ENCODE assay signal across 28 mouse cellular contexts in genomic region chr16:38789016-38789415, GRCm38 (mm10). TPM values are rescaled to one million over a fixed set of nuclear protein-coding genes. Genes with fewer than 3 reads are reported as not detected.
DNase-seq lines count a peak whose midpoint lies in the region; ATAC-seq and TF ChIP-seq lines count a peak whose summit lies in the region.
"Had no signal": no experiment of that assay in that cellular context is flagged by ENCODE, and none has a peak within 500 bp of the region (broad histone marks: within the 10 kb centered on the region; RNA-seq: fewer than 3 reads in every experiment).

No protein-coding gene starts in this region.

- peak; percentile 88 for ATAC-seq in granulocyte monocyte progenitor cell, adult 5-6 weeks (replicated peaks; ENCODE audit: poor library complexity, severe bottlenecking)
- peak; percentile 90 for ATAC-seq in megakaryocyte progenitor cell, adult 5-6 weeks (replicated peaks; ENCODE audit: poor library complexity)
- ATAC-seq: activated CD4-positive, CD25-positive, alpha-beta regulatory T cell, adult 4 months; forebrain, embryonic 14.5 days; forebrain, embryonic 16.5 days; Patski had no signal

- peak; percentile 13 for DNase-seq in heart, adult 11 months
- no peak for DNase-seq in heart, adult 2 months
- no peak for DNase-seq in thymus, postnatal 0 days (ENCODE audit: low spot score)
- DNase-seq in spleen, adult 18-20 months, result no peak
- DNase-seq: adrenal gland, adult 8-10 months; adrenal gland, postnatal 14 days; adrenal gland, postnatal 36 days; B cell, adult 2 months; cerebellum, adult 11-12 months; cerebellum, adult 2 months; cerebellum, adult 9-10 months; cerebellum, postnatal 10 days; cerebellum, postnatal 25 days; embryo, embryonic 11 days had no signal

- no peaks in the 10 kb centered on the region for H3K36me3 ChIP-seq in heart, adult 2 months (ENCODE audit: control insufficient read depth, insufficient read depth, low read length)
- H3K36me3 ChIP-seq: embryonic facial prominence, embryonic 13.5 days; embryonic facial prominence, embryonic 15.5 days; forebrain, embryonic 10.5 days; forebrain, embryonic 12.5 days; G1E had no signal

- TF ChIP-seq EP300 in heart, adult 2 months (IDR thresholded peaks at IDR 0.05; ENCODE audit: insufficient read depth, low read depth, low read length), result no peak

- no peaks in the 10 kb centered on the region for H3K4me1 ChIP-seq in heart, adult 2 months (ENCODE audit: control insufficient read depth, insufficient read depth, low read length)
- H3K4me1 ChIP-seq: embryonic facial prominence, embryonic 13.5 days; embryonic facial prominence, embryonic 15.5 days; forebrain, embryonic 12.5 days had no signal

- TF ChIP-seq CTCF in heart, adult 2 months (IDR thresholded peaks at IDR 0.05), result no peak

- no peak for TF ChIP-seq POLR2A in heart, adult 2 months (IDR thresholded peaks at IDR 0.05; ENCODE audit: insufficient read depth, low read depth, low read length)

- WGBS in heart, adult 2 months, result 77% methylated on average over 2 of the region's 2 CpGs

- no peaks in the 10 kb centered on the region for H3K79me2 ChIP-seq in heart, adult 2 months (replicated peaks; ENCODE audit: control insufficient read depth, insufficient read depth, low read length)

- intact Hi-C loops in heart, adult 2 months (cut with DNase I), result no loop called here

- H3K27ac ChIP-seq in heart, adult 2 months, result no peak overlapping the region
- H3K27ac ChIP-seq: embryonic facial prominence, embryonic 13.5 days; embryonic facial prominence, embryonic 15.5 days; forebrain, embryonic 10.5 days; forebrain, embryonic 12.5 days had no signal

- no peaks in the 10 kb centered on the region for H3K27me3 ChIP-seq in heart, adult 2 months (ENCODE audit: control insufficient read depth, insufficient read depth, low read length)
- H3K27me3 ChIP-seq: embryonic facial prominence, embryonic 13.5 days; embryonic facial prominence, embryonic 15.5 days; forebrain, embryonic 12.5 days; Patski had no signal

- no peak overlapping the region for H3K9ac ChIP-seq in heart, adult 2 months (ENCODE audit: low read depth, low read length)
- H3K9ac ChIP-seq: embryonic facial prominence, embryonic 13.5 days; embryonic facial prominence, embryonic 15.5 days; forebrain, embryonic 12.5 days had no signal

- H3K4me3 ChIP-seq in heart, adult 2 months, result no peak overlapping the region
- H3K4me3 ChIP-seq: embryonic facial prominence, embryonic 13.5 days; embryonic facial prominence, embryonic 15.5 days; erythroblast, embryonic 14.5 days; forebrain, embryonic 10.5 days; forebrain, embryonic 12.5 days had no signal

RNA-seq across cellular contexts. Expression of gene Upk1b, which starts 11.1 kb away (rescaled TPM):
- 1 to 10 TPM; 3.2 to 3.8 TPM for total RNA-seq in heart, adult 2 months (2021)
- polyA plus RNA-seq in heart, adult 2 months (2012; rRNA removed), result 8.4 and 10.2 TPM in 2 replicates
- total RNA-seq in granulocyte monocyte progenitor cell, adult 5-6 weeks (2014; fragmentation: Nextera tagmentation), result not detected in 2 replicates
- total RNA-seq in granulocyte monocyte progenitor cell, adult 5-6 weeks (2017), result 0.39 TPM in 1 of 2 replicates, not detected in the other
- total RNA-seq in megakaryocyte progenitor cell, adult 5-6 weeks (2015), result 0.49 and 1.1 TPM in 2 replicates
- 0.14 TPM in 1 of 2 replicates, not detected in the other for total RNA-seq in megakaryocyte progenitor cell, adult 5-6 weeks (2017)
- 1.7 and 6.4 TPM in 2 replicates for polyA plus RNA-seq in thymus, postnatal 0 days (2015; fragmentation: Nextera tagmentation; extraction: Ambion mirVana)
- polyA plus RNA-seq: activated CD4-positive, CD25-positive, alpha-beta regulatory T cell, adult 4 months; erythroblast, embryonic 14.5 days; forebrain, embryonic 14.5 days; G1E; Patski had no signal

RNA-seq across cellular contexts. Expression of gene 4930435E12Rik, which starts 39.5 kb away (rescaled TPM):
- total RNA-seq in heart, adult 2 months (2021), result not detected
- polyA plus RNA-seq in heart, adult 2 months (2012; rRNA removed), result not detected in 2 replicates
- not detected in 2 replicates for total RNA-seq in granulocyte monocyte progenitor cell, adult 5-6 weeks (2014; fragmentation: Nextera tagmentation)
- total RNA-seq in granulocyte monocyte progenitor cell, adult 5-6 weeks (2017), result not detected in 2 replicates
- total RNA-seq in megakaryocyte progenitor cell, adult 5-6 weeks (2015), result not detected in 2 replicates
- not detected in 2 replicates for total RNA-seq in megakaryocyte progenitor cell, adult 5-6 weeks (2017)
- not detected in 2 replicates for polyA plus RNA-seq in thymus, postnatal 0 days (2015; fragmentation: Nextera tagmentation; extraction: Ambion mirVana)
- total RNA-seq: adrenal gland, adult 18-20 months; adrenal gland, adult 8-10 months; adrenal gland, postnatal 14 days; adrenal gland, postnatal 36 days had no signal
- polyA plus RNA-seq: activated CD4-positive, CD25-positive, alpha-beta regulatory T cell, adult 4 months; cerebellum, adult 2 months; embryonic facial prominence, embryonic 11.5 days; embryonic facial prominence, embryonic 13.5 days; embryonic facial prominence, embryonic 15.5 days; erythroblast, embryonic 14.5 days; forebrain, embryonic 10.5 days; forebrain, embryonic 12.5 days; forebrain, embryonic 14.5 days; forebrain, embryonic 16.5 days; G1E; Patski had no signal

RNA-seq across cellular contexts. Expression of gene B4galt4, which starts 47.0 kb away (rescaled TPM):
- total RNA-seq in heart, adult 2 months (2021), result 10 to 100 TPM in 1 of 2 experiments, 1 to 10 TPM in 1; 8.1 to 13.2 TPM
- polyA plus RNA-seq in heart, adult 2 months (2012; rRNA removed), result 6.4 and 9.6 TPM in 2 replicates
- 62.7 and 65.3 TPM in 2 replicates for total RNA-seq in granulocyte monocyte progenitor cell, adult 5-6 weeks (2014; fragmentation: Nextera tagmentation)
- total RNA-seq in granulocyte monocyte progenitor cell, adult 5-6 weeks (2017), result 58.2 and 61.1 TPM in 2 replicates
- total RNA-seq in megakaryocyte progenitor cell, adult 5-6 weeks (2015), result 40.2 and 42.0 TPM in 2 replicates
- total RNA-seq in megakaryocyte progenitor cell, adult 5-6 weeks (2017), result 56.4 and 61.7 TPM in 2 replicates
- polyA plus RNA-seq in thymus, postnatal 0 days (2015; fragmentation: Nextera tagmentation; extraction: Ambion mirVana), result 8.3 and 8.4 TPM in 2 replicates
- total RNA-seq: G1E had no signal
- polyA plus RNA-seq: erythroblast, embryonic 14.5 days; G1E had no signal
